Mouse (Mus musculus): ENCODE measurements at regions not wholly inside any gene's neighbourhood (a gene's known extent, or its start where the extent isn't known, plus 50 kb on each side); places are given as distances from the start of the nearest gene placed in this dataset.
A peak's percentile ranks its signal among the peaks of the same experiment; 100 is the strongest.

- Histone ChIP-seq H3K9me3 (ENCODE audit: control insufficient read depth, low read length) (no peaks in the 10 kb centered on the region), H3K4me1 (replicated peaks; ENCODE audit: control insufficient read depth, insufficient read depth, low read length) (no peaks in the 10 kb centered on the region), H3K27me3 (replicated peaks; ENCODE audit: control insufficient read depth, insufficient read depth, low read length) (no peaks in the 10 kb centered on the region), H3K9ac (replicated peaks; ENCODE audit: low read depth, low read length) (no peak overlapping the region), H3K4me3 (replicated peaks; ENCODE audit: low read length) (no peak overlapping the region), H3K27ac (ENCODE audit: low read length) (no peak overlapping the region), H3K36me3 (ENCODE audit: control insufficient read depth, insufficient read depth) (no peaks in the 10 kb centered on the region), H3K4me2 (ENCODE audit: low read length) (no peak overlapping the region)
- 41% methylated on average over 1 of the region's 1 CpGs for WGBS
- ATAC-seq: peak; percentile 68
These were observed 627.3 kb upstream of the Tmprss15 start for GRCm38 (mm10) chr16:79718230-79718629.

DNA sequence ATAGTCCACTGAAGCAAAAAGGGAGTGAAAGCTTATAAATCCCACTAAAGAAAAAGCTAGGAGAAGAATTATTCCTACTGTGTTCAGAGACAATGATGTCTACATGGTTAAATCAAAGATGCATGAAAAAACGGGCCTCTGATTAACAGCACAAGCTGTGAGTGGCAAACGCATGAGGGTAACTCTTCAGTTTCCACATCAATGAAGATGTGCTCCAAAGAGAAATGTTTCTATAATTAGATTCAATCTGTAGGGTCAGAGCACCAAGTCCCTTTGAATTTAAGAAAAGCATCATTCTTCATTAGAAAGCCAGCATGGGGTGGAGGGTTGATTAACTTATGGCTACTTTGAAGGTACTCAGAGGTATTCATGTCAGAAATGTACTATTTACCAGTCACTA, 601.5 kb upstream of the Tmprss15 start:
- Histone ChIP-seq H3K36me3 (ENCODE audit: control insufficient read depth, insufficient read depth) (no peaks in the 10 kb centered on the region), H3K9ac (replicated peaks; ENCODE audit: low read depth, low read length) (no peak overlapping the region), H3K4me3 (replicated peaks; ENCODE audit: low read length) (no peak overlapping the region), H3K4me2 (ENCODE audit: low read length) (no peak overlapping the region), H3K9me3 (ENCODE audit: control insufficient read depth, low read length) (no peaks in the 10 kb centered on the region), H3K4me1 (replicated peaks; ENCODE audit: control insufficient read depth, insufficient read depth, low read length) (no peaks in the 10 kb centered on the region), H3K27me3 (replicated peaks; ENCODE audit: control insufficient read depth, insufficient read depth, low read length) (no peaks in the 10 kb centered on the region), H3K27ac (ENCODE audit: low read length) (no peak overlapping the region)
- WGBS: 8% methylated on average over 2 of the region's 2 CpGs
- ATAC-seq: no peak

DNA sequence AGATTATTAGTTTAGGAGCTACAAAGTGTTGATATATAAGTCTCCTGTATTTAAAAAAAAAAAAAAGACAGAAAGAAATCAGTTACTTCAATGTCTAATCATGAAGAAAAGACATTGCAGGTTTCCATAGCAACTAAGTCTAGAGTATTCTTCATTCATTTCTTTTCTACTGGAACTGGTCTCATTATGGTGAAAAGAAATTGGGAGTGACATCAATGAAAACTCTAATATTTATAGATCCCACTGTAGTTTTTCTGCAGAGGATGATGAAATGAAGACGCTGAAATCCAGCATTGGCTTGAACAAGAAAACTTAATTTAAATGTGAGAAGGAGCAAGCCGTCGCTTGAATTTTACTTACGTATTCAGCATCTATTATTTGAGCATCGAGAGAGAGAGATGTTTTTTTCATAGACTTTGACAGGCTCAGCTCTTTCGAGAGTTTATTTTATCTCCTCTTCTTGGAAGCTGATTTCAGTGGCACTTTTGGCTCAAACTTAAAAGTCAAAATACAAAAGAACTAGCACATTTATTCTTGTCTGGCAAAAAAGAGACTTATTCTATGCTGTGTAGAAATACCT, 560.4 kb upstream of the Tmprss15 start:
- Histone ChIP-seq H3K27ac (ENCODE audit: low read length) (no peak overlapping the region), H3K9ac (replicated peaks; ENCODE audit: low read depth, low read length) (no peak overlapping the region), H3K4me1 (replicated peaks; ENCODE audit: control insufficient read depth, insufficient read depth, low read length) (no peaks in the 10 kb centered on the region), H3K9me3 (ENCODE audit: control insufficient read depth, low read length) (no peaks in the 10 kb centered on the region), H3K27me3 (replicated peaks; ENCODE audit: control insufficient read depth, insufficient read depth, low read length) (no peaks in the 10 kb centered on the region), H3K36me3 (ENCODE audit: control insufficient read depth, insufficient read depth) (no peaks in the 10 kb centered on the region), H3K4me3 (replicated peaks; ENCODE audit: low read length) (no peak overlapping the region), H3K4me2 (ENCODE audit: low read length) (no peak overlapping the region)
- WGBS: 25% methylated on average over 6 of the region's 6 CpGs
- ATAC-seq: peak; percentile 36

- Histone ChIP-seq H3K9me3 (ENCODE audit: control insufficient read depth, low read length) (no peaks in the 10 kb centered on the region), H3K36me3 (ENCODE audit: control insufficient read depth, insufficient read depth) (no peaks in the 10 kb centered on the region), H3K4me3 (replicated peaks; ENCODE audit: low read length) (no peak overlapping the region), H3K4me2 (ENCODE audit: low read length) (no peak overlapping the region), H3K4me1 (replicated peaks; ENCODE audit: control insufficient read depth, insufficient read depth, low read length) (no peaks in the 10 kb centered on the region), H3K9ac (replicated peaks; ENCODE audit: low read depth, low read length) (no peak overlapping the region), H3K27ac (ENCODE audit: low read length) (no peak overlapping the region), H3K27me3 (replicated peaks; ENCODE audit: control insufficient read depth, insufficient read depth, low read length) (no peaks in the 10 kb centered on the region)
- 19% methylated on average over 3 of the region's 3 CpGs for WGBS
- ATAC-seq: peak; percentile 54; the same call in 1 of the 2 replicates
These were observed 550.0 kb upstream of the Tmprss15 start for GRCm38 (mm10) chr16:79640898-79641297.

GRCm38 (mm10) chr16:79627139-79627538, 536.2 kb upstream of the Tmprss15 start:
- 85% methylated on average over 1 of the region's 1 CpGs for WGBS
- H3K4me2 ChIP-seq (ENCODE audit: low read length): no peak overlapping the region
- H3K27ac ChIP-seq (ENCODE audit: low read length): no peak overlapping the region
- no peak overlapping the region for H3K9ac ChIP-seq (replicated peaks; ENCODE audit: low read depth, low read length)
- no peak overlapping the region for H3K4me3 ChIP-seq (replicated peaks; ENCODE audit: low read length)
- H3K9me3 ChIP-seq (ENCODE audit: control insufficient read depth, low read length): no peaks in the 10 kb centered on the region
- H3K4me1 ChIP-seq (replicated peaks; ENCODE audit: control insufficient read depth, insufficient read depth, low read length): no peaks in the 10 kb centered on the region
- H3K27me3 ChIP-seq (replicated peaks; ENCODE audit: control insufficient read depth, insufficient read depth, low read length): no peaks in the 10 kb centered on the region
- no peak for ATAC-seq
- H3K36me3 ChIP-seq (ENCODE audit: control insufficient read depth, insufficient read depth): no peaks in the 10 kb centered on the region

DNA sequence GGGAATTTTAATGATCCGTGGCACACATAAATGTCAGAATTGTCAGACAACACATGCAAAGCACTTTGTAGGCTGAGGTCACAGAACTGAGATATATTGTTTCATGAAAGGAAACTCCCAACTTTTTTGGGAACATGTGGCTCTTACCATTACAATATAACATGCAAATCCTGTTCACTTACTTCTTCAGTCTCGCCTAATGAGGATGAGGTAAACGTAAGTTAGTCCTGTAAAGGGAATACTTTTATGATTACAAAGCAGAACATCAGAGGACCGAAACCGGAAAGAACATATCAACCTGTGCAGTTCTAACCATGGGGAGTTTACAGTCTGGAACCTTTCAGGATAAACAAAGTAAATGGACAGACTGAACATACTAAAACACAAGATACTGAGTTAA, 520.1 kb upstream of the Tmprss15 start:
- Histone ChIP-seq H3K4me1 (replicated peaks; ENCODE audit: control insufficient read depth, insufficient read depth, low read length) (no peaks in the 10 kb centered on the region), H3K36me3 (ENCODE audit: control insufficient read depth, insufficient read depth) (no peaks in the 10 kb centered on the region), H3K4me3 (replicated peaks; ENCODE audit: low read length) (no peak overlapping the region), H3K4me2 (ENCODE audit: low read length) (no peak overlapping the region), H3K9ac (replicated peaks; ENCODE audit: low read depth, low read length) (no peak overlapping the region), H3K27me3 (replicated peaks; ENCODE audit: control insufficient read depth, insufficient read depth, low read length) (no peaks in the 10 kb centered on the region), H3K9me3 (ENCODE audit: control insufficient read depth, low read length) (no peaks in the 10 kb centered on the region), H3K27ac (ENCODE audit: low read length) (no peak overlapping the region)
- ATAC-seq: no peak
- WGBS: 75% methylated on average over 5 of the region's 5 CpGs

GRCm38 (mm10) chr16:79590891-79591290, 500.0 kb upstream of the Tmprss15 start:
- H3K36me3 ChIP-seq (ENCODE audit: control insufficient read depth, insufficient read depth): no peaks in the 10 kb centered on the region
- 82% methylated on average over 3 of the region's 3 CpGs for WGBS
- H3K27ac ChIP-seq (ENCODE audit: low read length): no peak overlapping the region

GRCm38 (mm10) chr16:79585745-79586144, 494.8 kb upstream of the Tmprss15 start:
- Histone ChIP-seq H3K9ac (replicated peaks; ENCODE audit: low read depth, low read length) (no peak overlapping the region), H3K36me3 (ENCODE audit: control insufficient read depth, insufficient read depth) (no peaks in the 10 kb centered on the region), H3K4me1 (replicated peaks; ENCODE audit: control insufficient read depth, insufficient read depth, low read length) (no peaks in the 10 kb centered on the region), H3K27me3 (replicated peaks; ENCODE audit: control insufficient read depth, insufficient read depth, low read length) (no peaks in the 10 kb centered on the region), H3K4me3 (replicated peaks; ENCODE audit: low read length) (no peak overlapping the region), H3K9me3 (ENCODE audit: control insufficient read depth, low read length) (no peaks in the 10 kb centered on the region), H3K4me2 (ENCODE audit: low read length) (no peak overlapping the region), H3K27ac (ENCODE audit: low read length) (no peak overlapping the region)
- no peak for ATAC-seq

More at GRCm38 (mm10) chr16:79590891-79591290, 500.0 kb upstream of the Tmprss15 start:
- Histone ChIP-seq H3K27me3 (replicated peaks; ENCODE audit: control insufficient read depth, insufficient read depth, low read length) (no peaks in the 10 kb centered on the region), H3K9ac (replicated peaks; ENCODE audit: low read depth, low read length) (no peak overlapping the region), H3K4me2 (ENCODE audit: low read length) (no peak overlapping the region), H3K4me1 (replicated peaks; ENCODE audit: control insufficient read depth, insufficient read depth, low read length) (no peaks in the 10 kb centered on the region), H3K4me3 (replicated peaks; ENCODE audit: low read length) (no peak overlapping the region), H3K9me3 (ENCODE audit: control insufficient read depth, low read length) (no peaks in the 10 kb centered on the region)
- ATAC-seq: no peak

DNA sequence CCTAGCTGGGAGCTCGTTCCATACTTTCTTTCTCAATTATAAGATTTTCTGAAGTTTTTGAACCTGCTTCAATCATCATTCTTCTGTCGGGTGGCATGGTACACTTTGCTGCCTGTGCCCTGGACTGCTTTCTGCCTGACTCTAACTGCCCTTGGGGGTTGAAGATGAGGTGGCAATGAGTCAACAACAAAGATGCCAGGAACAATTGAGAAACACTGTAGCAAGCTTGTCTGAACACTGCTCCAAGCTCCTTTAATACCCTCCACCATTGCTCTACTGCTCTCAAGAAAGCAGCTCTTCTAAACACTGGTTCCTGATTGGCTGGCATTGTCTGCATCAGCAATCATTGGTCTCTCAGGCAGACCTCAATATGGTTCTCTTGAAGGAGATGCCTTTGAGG, 480.0 kb upstream of the Tmprss15 start:
- ATAC-seq: no peak
- no peak overlapping the region for H3K27ac ChIP-seq (ENCODE audit: low read length)
- WGBS: 87% methylated on average over 2 of the region's 2 CpGs
- no peak overlapping the region for H3K4me3 ChIP-seq (replicated peaks; ENCODE audit: low read length)
- H3K36me3 ChIP-seq (ENCODE audit: control insufficient read depth, insufficient read depth): no peaks in the 10 kb centered on the region
- H3K4me2 ChIP-seq (ENCODE audit: low read length): no peak overlapping the region
- H3K9ac ChIP-seq (replicated peaks; ENCODE audit: low read depth, low read length): no peak overlapping the region
- H3K4me1 ChIP-seq (replicated peaks; ENCODE audit: control insufficient read depth, insufficient read depth, low read length): no peaks in the 10 kb centered on the region
- H3K9me3 ChIP-seq (ENCODE audit: control insufficient read depth, low read length): no peaks in the 10 kb centered on the region
- no peaks in the 10 kb centered on the region for H3K27me3 ChIP-seq (replicated peaks; ENCODE audit: control insufficient read depth, insufficient read depth, low read length)

DNA sequence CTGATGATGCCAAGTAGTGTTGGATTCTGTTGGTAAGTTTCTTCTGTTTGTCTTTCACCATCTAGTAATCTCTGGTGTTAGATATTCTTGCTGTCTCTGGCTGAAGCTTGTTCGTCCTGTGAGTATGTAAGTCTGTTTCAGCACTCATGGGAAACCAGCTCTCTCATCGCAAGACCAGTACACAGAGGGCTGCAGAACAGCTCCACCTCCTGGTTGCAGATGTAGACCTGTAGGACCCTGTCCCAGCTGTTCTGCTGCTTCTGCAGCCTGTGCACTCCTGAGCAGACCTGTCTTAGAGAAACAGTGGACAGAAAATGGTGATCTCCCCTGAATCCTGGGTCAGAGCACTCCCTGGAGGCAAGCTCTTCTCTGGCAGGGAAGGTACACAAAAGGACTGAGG, 443.5 kb upstream of the Tmprss15 start:
- no peak for ATAC-seq
- 66% methylated on average over 2 of the region's 2 CpGs for WGBS
- H3K9ac ChIP-seq (replicated peaks; ENCODE audit: low read depth, low read length): no peak overlapping the region

More for the DNA sequence above, 443.5 kb upstream of the Tmprss15 start:
- Histone ChIP-seq H3K4me2 (ENCODE audit: low read length) (no peak overlapping the region), H3K27me3 (replicated peaks; ENCODE audit: control insufficient read depth, insufficient read depth, low read length) (no peaks in the 10 kb centered on the region), H3K9me3 (ENCODE audit: control insufficient read depth, low read length) (no peaks in the 10 kb centered on the region), H3K4me3 (replicated peaks; ENCODE audit: low read length) (no peak overlapping the region), H3K36me3 (ENCODE audit: control insufficient read depth, insufficient read depth) (no peaks in the 10 kb centered on the region), H3K27ac (ENCODE audit: low read length) (no peak overlapping the region), H3K4me1 (replicated peaks; ENCODE audit: control insufficient read depth, insufficient read depth, low read length) (no peaks in the 10 kb centered on the region)
